ENCODE assay signal across 8 mouse cellular contexts in genomic region chr10:111354607-111355006, GRCm38 (mm10). TPM values are rescaled to one million over a fixed set of nuclear protein-coding genes. Genes with fewer than 3 reads are reported as not detected.
DNase-seq lines count a peak whose midpoint lies in the region; ATAC-seq and TF ChIP-seq lines count a peak whose summit lies in the region.

No protein-coding gene starts in this region.

- H3K27ac ChIP-seq in forebrain, embryonic 10.5 days: peak overlapping the region; percentile 51; the same call in 1 of the 2 replicates
- H3K27ac ChIP-seq in forebrain, embryonic 12.5 days: no peak overlapping the region
- H3K27ac ChIP-seq in lung, embryonic 14.5 days (ENCODE audit: low read depth): no peak overlapping the region

- H3K36me3 ChIP-seq in forebrain, embryonic 10.5 days (replicated peaks): no peaks in the 10 kb centered on the region
- H3K36me3 ChIP-seq in forebrain, embryonic 12.5 days (replicated peaks): no peaks in the 10 kb centered on the region
- no peaks in the 10 kb centered on the region for H3K36me3 ChIP-seq in lung, embryonic 14.5 days (ENCODE audit: insufficient read depth)

- no peaks in the 10 kb centered on the region for H3K9me3 ChIP-seq in forebrain, embryonic 10.5 days
- H3K9me3 ChIP-seq in forebrain, embryonic 12.5 days: no peaks in the 10 kb centered on the region
- no peaks in the 10 kb centered on the region for H3K9me3 ChIP-seq in lung, embryonic 14.5 days (ENCODE audit: low read depth, low read length)

- no peak overlapping the region for H3K4me3 ChIP-seq in forebrain, embryonic 10.5 days
- H3K4me3 ChIP-seq in forebrain, embryonic 12.5 days (replicated peaks): no peak overlapping the region
- H3K4me3 ChIP-seq in lung, embryonic 14.5 days (ENCODE audit: low read depth, low read length): no peak overlapping the region

- ATAC-seq in forebrain, embryonic 12.5 days (ENCODE audit: low FRiP score): no peak
- peak; percentile 79 for ATAC-seq in lung, embryonic 14.5 days (ENCODE audit: insufficient read depth)

- H3K4me1 ChIP-seq in forebrain, embryonic 10.5 days: no peaks in the 10 kb centered on the region
- H3K4me1 ChIP-seq in forebrain, embryonic 12.5 days: peaks cover 4% of the 10 kb centered on the region; the same call in 1 of the 2 replicates
- no peaks in the 10 kb centered on the region for H3K4me1 ChIP-seq in lung, embryonic 14.5 days (ENCODE audit: insufficient read depth)

- no peak for DNase-seq in forebrain, embryonic 10.5 days (ENCODE audit: extremely low spot score, low spot score)
- peak; percentile 40 for DNase-seq in right cerebral cortex, adult 18-20 months
- no peak for DNase-seq in right cerebral cortex, postnatal 25 days
- DNase-seq in lung, embryonic 14.5 days: peak; percentile 67
- peak; percentile 4 for DNase-seq in skeletal muscle tissue, adult 2 months (ENCODE audit: low read depth, low spot score)
- no peak for DNase-seq in cerebellum, adult 11-12 months
- DNase-seq in spleen, postnatal 36 days (ENCODE audit: low spot score in 2 of 2): no peak

- H3K4me2 ChIP-seq in forebrain, embryonic 12.5 days: no peak overlapping the region
- H3K4me2 ChIP-seq in lung, embryonic 14.5 days: no peak overlapping the region

- H3K27me3 ChIP-seq in forebrain, embryonic 10.5 days (ENCODE audit: poor library complexity, severe bottlenecking): no peaks in the 10 kb centered on the region
- no peaks in the 10 kb centered on the region for H3K27me3 ChIP-seq in forebrain, embryonic 12.5 days
- H3K27me3 ChIP-seq in lung, embryonic 14.5 days (ENCODE audit: insufficient read depth, low read length): no peaks in the 10 kb centered on the region

- WGBS in forebrain, embryonic 10.5 days: 67% methylated on average over 8 of the region's 8 CpGs
- 55% methylated on average over 8 of the region's 8 CpGs for WGBS in forebrain, embryonic 12.5 days
- 52% methylated on average over 8 of the region's 8 CpGs for WGBS in lung, embryonic 14.5 days

- no peak overlapping the region for H3K9ac ChIP-seq in forebrain, embryonic 12.5 days
- no peak overlapping the region for H3K9ac ChIP-seq in lung, embryonic 14.5 days

- no peak for TF ChIP-seq CTCF in lung, embryonic 14.5 days (IDR thresholded peaks at IDR 0.05; ENCODE audit: low read depth)

RNA-seq across cellular contexts. Expression of gene Bbs10, which starts 56.1 kb away (rescaled TPM):
- polyA plus RNA-seq in forebrain, embryonic 10.5 days (2016; fragmentation: Nextera tagmentation; extraction: Ambion mirVana): 7.0 and 8.2 TPM in 2 replicates
- 6.6 and 6.7 TPM in 2 replicates for polyA plus RNA-seq in forebrain, embryonic 12.5 days (2016; fragmentation: Nextera tagmentation; extraction: Ambion mirVana)
- 5.8 and 6.4 TPM in 2 replicates for polyA plus RNA-seq in lung, embryonic 14.5 days (2014; fragmentation: Nextera tagmentation; extraction: Ambion mirVana)

Comparison
In these comparisons a context has a peak if more than half of its experiments do, and no peak if none do; other contexts are left out.
1. DNase-seq: peak in right cerebral cortex, adult 18-20 months (single experiment), lung, embryonic 14.5 days (single experiment) and skeletal muscle tissue, adult 2 months (single experiment); none in forebrain, embryonic 10.5 days (single experiment), right cerebral cortex, postnatal 25 days (single experiment), cerebellum, adult 11-12 months (single experiment) and spleen, postnatal 36 days (0 of 2).